Mouse (Mus musculus): ENCODE measurements around the gene Car5a.
A peak's percentile ranks its signal among the peaks of the same experiment; 100 is the strongest.

The Car5a gene

DNA sequence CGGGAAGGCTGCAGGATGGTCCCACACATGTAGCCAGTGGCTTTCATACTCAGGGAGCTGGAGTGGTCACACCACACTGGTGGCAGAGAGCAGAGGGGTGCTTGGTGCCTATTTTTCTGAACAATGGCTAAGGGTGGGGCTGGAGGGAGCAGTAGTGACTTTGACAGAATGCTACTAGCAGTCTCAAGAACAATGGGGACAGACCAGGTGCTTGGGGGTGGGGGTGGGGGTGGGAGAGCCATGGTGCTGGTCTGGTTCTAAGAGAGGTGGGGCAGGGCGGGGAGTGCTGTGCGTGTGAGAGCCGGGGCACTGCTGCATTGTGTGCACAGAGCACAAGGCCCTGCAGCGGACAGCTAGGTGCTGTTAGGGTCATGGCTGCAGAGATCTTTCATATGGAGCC lies 62.8 kb downstream of the Car5a start:
- DNase-seq (ENCODE audit: low read depth, low spot score) = peak; percentile 85

DNA sequence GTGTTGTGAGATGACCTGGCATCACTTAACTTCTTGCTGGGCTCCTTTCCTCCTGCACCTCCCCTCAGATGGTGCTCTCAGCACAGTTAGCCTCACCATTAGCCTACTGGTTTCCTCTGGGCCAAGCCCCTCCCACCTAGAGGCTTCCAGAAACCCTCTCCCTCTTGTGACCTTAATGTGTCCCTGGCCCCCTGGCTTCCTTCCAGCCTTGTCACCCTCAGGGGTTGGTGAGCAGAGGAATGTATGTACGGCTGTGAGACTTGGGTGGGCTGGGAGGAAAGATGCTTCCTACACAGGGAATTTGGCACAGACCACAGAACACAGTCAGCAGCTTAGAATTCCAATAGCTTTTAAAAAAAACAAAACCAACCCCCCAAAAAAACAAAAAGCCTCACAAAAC lies 63.9 kb downstream of the Car5a start:
- peak; percentile 69 for DNase-seq (ENCODE audit: low read depth, low spot score)

DNA sequence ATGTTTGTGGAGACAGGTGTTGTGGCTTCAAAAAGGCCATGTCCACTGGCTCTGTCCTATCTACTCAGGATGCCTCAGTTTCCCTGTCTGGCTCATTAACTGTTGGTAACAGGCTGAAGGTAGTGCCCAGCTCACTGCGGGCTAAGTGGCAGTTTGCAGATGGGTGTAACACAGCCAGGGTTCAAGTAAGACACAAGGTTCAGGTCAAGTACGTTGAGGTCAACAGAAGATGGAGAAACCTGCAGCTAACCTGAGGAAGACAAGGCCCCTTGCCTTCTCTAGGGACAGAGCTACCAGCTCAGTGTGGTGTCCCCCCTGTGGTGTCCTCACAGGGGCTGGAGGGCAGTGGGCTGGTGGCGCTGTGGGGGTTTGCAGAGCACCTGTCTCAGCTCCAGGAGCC lies 65.0 kb downstream of the Car5a start:
- no peak for DNase-seq (ENCODE audit: low read depth, low spot score)

DNA sequence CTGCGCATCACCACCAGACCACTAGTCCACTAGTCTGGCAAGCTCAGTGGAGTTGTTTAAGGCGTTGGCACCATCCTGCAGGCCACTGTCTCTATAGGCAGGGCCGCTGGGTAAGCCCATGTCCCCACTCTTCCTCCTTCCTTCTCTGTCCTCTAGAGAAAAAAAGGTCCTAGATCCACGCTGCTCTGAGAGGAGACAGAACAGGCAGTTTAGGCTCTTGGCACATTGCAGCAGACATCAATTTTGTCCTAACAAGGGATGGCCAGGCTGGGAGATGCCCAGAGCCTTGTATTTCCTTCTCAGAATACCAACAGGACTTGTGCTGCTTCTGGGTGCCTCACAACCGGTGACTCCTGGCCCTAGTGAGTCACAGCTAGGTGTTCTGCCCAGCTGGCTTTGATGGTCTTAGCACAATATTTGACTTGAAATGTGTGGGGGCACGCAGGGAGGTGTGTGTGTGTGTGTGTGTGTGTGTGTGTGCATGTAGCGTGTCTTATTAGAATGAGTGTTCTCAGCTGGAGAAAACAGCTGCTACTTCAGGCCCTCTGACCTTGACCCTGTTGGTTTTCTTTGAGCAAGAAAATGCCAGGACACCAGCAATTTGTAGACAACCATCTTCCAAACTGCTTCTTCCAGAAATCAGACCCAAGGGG lies 66.8 kb downstream of the Car5a start:
- no peak for DNase-seq (ENCODE audit: low read depth, low spot score)

DNA sequence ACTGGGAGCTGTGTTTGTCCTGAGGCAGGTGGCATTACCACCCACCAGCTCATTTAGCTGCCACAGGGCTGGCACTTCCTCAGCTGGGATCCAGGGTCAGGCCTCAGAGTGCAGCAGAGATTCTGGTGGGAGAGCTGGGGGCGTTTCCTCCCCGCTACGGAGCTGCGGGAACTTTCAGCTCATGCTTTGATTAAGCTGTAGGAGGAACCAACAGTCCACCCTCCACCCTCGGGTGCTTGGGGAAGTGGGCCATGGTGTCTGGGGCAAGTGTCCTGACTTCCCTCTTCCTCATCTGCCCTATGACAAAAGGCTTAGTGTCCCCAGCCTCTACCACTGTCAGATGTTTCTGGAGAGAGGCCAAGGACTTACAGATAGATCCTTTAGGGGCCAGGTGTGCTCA lies 67.5 kb downstream of the Car5a start:
- DNase-seq (ENCODE audit: low read depth, low spot score) = no peak

DNA sequence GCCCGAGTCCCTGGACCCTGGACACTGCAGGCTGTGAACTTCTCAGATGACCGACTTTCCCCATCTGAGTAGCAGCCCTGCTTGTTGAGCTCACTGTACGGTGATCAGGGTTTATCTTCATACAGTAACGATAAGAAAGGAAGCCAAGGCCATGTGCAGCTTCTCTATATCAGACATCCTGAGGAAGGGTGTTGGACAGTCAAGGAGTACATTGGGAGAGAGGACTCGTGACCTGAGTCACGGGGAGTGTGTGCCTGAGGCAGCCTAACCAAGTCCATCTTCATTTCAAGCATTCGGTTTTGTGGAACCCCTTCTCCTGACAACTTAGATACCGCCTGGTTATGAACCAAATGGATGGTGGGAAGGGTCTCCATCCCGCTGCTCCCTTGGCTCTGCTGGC lies 69.2 kb downstream of the Car5a start:
- no peak for DNase-seq (ENCODE audit: low read depth, low spot score)

DNA sequence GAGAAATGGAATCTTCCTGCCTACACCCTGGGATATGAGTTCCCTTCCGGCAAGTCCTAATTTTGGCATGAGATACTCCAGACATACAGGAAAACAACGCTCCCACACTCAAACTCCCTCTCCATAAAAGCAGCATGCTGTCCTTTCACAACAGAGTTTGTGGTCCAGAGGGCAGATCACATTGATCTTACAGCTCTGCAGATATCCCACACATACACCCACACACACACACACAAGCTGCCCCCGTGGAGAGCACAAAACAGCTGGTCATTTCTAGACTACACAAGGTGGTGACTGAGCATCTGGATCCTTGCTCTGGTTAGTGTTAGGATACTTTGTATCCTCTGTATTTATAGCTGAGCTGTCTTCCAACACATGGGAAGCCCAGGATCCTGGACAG lies 69.7 kb downstream of the Car5a start:
- no peak for DNase-seq (ENCODE audit: low read depth, low spot score)

DNA sequence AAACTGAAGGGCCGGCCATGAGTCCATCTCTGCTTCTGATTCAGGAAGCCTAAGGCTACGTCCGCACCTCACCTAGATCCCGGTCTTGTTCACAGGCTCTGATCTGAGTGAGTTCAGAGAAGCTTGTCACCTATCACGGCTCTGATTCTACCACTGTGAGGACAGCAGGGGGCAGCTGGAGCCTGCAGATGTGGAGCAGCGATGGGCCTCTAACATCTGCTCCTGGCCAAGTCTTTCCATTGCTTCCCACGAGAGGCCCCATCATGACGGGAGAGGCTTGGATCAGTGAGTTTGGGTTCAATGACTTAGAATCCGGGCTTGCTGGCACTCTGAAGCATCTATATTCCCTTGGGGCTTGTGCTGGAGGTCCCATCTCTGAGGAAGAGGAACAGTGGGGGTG lies 70.7 kb downstream of the Car5a start:
- peak; percentile 77 for DNase-seq (ENCODE audit: low read depth, low spot score)

DNA sequence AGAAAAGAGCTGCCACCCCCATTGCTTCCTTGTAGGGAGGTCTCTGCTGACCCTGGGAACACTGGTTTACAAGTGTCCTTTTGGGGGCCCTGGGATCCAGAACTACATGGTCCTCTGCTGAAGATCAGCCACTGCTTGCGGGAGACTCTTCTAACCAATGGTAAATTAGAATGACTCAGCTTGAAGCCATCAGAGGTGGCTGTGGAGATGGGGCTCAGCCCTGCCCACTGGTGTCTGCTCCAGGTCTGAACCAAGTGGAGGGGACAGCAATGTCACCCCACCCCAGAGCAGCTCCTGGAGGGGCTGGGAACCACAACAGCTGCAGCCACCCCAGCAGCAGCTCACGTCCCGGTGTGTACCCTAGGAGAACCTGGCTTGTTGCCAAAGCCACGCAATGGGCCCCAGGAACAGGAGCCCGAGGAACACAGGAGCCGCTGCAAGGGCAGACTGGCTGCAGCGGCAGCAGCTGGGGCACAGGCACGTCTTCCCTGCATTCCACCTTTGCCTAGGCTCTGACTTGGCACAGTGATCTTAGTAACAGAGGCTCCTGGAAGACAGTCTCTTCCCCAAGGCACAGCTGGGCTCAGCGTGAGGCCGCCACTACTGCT lies 72.8 kb downstream of the Car5a start:
- no peak for DNase-seq (ENCODE audit: low read depth, low spot score)

DNA sequence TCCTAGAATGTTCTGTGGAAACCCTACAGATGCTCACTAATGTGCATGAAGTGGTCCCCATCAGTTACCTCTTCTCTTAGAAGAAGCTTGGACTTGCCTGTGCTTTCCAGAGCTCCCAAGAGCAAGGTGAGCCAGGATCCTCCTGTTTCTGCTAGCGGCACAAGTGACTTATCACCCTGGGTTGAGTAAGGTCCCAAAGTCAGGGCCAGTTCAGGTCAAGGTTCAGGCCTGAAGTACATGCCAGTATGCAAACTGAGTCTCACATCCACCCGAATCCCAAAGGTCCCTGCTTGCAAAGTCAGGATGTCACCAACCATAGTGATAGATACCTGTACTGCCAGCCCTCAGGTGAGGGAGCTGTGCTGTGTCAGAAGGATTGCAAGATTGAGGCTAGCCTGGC lies 74.5 kb downstream of the Car5a start:
- no peak for DNase-seq (ENCODE audit: low read depth, low spot score)

DNA sequence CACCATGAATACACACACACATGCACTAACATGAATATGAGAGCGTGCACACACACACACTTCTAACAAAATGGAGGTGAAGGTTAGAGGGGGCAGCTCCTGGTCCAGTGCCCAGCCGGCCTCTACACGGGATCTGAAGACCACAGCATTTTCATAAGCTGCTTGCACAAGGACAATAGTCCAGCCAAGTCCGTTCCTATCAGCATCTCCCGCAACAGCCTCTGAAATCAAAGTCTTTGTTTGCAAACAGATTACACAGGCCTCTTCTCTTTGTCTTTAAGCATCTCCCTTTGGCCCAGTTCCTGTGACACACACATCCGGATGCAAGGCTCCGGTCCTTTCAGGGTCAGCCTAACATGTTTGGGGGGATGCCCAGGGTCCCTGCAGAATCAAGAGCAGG lies 75.8 kb downstream of the Car5a start:
- no peak for DNase-seq (ENCODE audit: low read depth, low spot score)

DNA sequence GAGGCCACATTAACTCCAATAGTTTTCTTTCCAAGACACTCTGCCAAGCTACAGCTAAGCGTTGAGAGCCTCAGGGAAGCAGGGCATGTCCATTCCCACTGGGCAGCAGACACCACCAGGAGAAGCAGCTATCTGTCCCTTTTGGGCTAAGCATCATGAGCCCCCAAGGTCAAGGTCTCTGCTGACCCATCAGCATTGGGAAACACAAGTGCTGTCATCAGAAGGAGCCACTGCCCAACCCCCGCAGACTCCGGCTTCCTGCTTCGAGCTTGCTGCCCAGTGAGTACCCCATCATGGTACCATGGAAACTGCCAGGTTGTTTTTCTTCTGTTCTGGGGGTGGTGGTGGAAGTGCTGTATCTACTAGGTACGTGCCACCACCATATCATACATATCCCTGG lies 76.5 kb downstream of the Car5a start:
- DNase-seq (ENCODE audit: low read depth, low spot score) = no peak

All from ZHBTc4 (cell line).